Mouse (Mus musculus) telencephalon, adult 2 months (tissue): ENCODE measurements around the gene Tnfsf18.
A peak's percentile ranks its signal among the peaks of the same experiment; 100 is the strongest.

Experiments used
- DNase-seq: peaks from one replicate; pipeline ENCODE4 v3.0.0-alpha.2; 2011; ENCODE audit warnings: low read depth, low spot score

The Tnfsf18 gene

DNA sequence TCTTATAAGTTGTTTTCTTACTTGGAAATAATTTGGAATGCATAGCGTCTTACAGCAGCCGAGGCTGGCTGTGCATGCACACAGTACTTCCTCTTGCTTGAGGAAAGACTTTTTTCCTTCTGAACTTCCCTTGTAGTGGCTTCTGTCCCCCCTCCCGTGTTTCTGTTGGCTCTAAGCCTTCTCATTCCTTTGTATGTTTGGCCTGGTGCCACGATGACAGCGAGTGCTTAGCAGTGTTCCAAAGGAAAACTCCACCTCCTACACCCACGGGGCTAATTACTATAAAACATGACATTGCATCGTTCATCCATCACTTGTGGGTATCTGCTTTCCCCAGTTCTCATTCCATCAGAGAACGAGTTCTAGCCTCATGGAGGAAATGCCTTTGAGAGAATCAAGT is at the start of gene Tnfsf18:
TSS of gene Tnfsf18 (plus strand) at position 313 of the 400 bp plus-strand sequence.
- no peak for DNase-seq

DNA sequence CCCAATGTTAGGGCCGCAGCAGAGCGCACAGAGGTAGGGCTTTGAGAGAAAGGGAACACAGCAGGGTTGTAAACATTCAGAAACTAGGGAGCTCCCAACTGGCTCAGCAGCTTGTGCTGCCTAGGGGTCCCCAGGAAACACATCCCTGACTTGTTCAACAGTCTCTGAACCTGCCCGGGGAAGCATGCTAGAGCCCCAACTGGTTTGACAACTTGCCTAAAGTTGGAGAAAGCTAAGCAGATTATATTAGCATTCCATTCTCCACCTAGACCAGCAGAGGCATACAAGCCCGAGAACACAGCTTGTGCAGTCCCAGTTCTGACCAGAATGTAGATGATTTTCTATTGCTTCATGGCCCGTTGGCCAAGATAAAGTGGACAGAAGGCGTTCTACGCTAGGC is 49.6 kb upstream of the Tnfsf18 start:
- DNase-seq = no peak

DNA sequence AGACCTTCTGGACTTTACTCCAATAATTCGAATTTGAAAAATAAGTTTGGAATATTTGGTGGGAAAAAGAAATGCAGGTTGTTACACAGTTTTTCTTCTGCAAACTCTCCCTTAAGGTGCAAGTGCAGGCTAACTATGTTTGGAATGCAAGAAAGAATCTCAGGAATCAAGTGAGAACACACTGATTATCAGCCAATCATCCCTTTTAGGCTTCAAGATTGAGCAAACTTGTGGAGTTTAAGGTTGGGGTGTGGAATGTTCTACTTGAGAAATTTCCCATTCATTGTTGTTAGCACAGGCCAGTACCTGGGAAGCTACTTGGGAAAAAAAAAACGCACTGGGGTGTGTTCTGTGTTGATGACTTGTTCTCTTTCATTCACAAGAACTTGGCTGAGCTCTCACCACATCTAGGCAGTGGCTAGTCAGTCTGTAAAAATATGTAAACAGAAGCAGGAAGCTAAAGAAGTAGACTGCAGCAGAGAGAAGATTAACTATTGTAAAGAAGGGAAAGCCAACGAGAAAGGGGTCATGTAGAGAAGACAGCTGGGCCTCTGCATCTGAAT is 42.7 kb upstream of the Tnfsf18 start:
- no peak for DNase-seq

DNA sequence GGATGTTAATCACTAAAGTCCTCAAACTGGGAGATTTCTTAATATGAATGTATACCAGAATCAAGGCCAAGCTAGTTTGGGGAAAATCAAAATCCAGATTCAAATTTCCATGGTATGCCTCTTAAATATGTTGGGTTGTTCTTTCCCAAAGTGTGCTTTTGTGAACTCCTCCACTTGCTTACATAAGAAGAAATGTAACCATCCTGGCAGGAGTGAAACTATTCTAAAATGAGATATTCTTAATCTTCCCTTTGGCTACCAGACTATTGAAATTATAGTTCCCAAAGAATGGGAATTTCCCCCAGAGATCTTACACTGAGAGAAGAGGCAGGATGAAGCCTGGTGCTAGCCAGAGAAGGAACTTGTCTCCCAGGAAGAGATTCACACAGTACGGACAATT is 42.2 kb upstream of the Tnfsf18 start:
- DNase-seq = no peak

DNA sequence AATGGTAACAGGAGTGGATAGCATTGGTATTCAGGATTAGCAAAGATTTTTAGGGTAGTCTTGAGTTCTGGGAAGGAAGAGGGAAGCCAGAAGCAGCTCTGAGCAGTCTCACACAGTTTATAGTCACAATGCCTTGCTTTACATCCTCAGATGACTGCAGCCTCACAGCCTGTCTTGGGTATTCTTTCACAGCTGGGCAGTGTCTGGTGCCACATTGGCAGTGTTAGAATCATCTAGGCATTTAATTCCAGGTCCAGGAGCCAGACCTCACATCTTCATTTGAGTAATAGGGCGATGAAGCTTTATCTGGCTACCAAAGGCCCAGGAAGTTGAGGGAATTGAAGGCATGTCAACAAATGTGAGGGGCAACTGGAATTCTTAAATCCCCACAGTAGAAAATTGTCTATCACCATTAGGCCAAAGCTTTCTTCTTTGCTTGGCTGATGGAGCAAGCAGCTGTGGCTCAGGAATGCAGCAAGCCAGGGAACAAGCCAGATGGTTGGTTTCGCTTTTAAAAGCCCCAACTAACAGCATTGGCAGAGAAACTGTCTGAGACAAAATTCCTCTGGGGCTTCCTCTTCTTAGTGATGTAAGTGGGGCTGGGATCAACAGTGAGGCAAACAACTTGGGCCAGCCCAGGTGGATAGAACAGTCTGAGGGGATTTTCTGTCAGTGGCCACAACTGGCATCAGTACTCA is 30.9 kb upstream of the Tnfsf18 start:
- peak; percentile 54 for DNase-seq

DNA sequence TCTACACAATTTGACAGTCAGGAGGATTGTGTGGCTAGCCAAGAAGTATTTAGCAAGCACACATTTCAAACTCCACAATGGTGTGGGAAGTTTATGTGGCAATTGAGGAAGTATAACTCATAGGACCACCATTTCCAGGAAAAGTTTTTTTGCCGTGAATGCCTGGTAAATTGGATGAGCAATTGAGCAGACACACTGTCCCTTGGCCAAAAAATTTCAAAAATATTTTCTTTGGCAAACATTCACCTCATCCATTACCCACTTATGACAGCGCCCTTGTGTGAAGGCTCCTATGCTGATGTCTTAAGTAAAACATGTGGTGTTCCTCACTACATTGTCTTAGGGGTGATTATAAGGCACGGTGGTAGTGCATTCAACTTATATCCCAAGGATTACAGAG is 17.2 kb upstream of the Tnfsf18 start:
- DNase-seq = no peak

DNA sequence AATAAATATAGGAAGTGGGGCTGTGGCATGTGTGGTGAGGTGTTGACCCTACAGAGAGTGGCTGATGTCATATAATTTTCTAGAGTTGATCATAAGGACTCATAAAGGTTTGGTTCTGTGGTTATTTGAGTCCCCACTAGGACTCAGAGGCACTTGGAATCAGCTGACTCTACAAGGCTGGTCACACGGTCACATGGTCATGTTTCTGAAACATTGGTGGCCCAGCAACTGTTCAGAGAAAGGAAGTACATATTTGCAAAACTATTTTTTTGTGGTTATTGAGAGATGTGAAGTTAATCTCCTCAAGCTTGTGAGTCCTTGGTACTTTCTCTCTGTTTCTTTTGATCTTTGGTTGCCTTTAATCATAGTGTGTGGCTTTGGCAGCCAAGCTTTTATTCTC is 14.6 kb upstream of the Tnfsf18 start:
- no peak for DNase-seq

DNA sequence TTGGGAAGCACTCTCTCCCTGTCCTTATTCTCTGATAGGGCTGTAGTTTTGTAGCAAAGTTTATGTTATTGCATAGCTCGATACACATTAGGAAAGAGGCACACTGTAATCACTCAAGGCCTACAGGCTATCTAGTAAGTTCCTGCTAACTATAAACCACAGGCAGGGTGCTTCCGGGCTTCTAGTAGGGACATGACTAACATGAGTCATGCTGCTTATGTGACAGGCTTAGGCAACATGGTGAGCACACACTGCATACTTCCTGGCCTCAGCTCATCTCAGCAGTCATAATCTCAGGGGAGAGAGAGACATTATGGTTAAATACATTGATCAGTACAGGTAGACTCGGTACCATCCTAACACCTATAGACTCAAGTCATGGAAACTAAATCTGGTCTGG is 12.2 kb upstream of the Tnfsf18 start:
- DNase-seq = no peak

DNA sequence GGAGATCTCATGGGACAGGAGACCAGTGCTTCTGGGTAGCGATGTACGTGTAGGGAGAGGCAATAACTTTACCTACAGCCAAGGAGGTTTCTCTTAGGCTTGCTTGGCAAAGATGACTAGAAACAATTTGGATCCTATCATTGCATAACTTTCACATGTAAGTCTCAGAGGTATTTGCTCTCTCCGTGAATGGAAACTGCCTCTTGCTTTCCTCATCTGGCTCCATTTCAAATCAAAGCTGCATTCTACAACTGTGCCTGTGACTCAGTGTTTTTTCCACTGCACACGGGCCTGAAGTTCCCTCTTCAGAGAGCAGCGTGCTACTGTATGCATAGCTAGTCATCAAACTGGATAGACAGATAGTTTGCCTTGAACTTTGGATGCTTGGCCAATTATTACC is 7.4 kb upstream of the Tnfsf18 start:
- no peak for DNase-seq

DNA sequence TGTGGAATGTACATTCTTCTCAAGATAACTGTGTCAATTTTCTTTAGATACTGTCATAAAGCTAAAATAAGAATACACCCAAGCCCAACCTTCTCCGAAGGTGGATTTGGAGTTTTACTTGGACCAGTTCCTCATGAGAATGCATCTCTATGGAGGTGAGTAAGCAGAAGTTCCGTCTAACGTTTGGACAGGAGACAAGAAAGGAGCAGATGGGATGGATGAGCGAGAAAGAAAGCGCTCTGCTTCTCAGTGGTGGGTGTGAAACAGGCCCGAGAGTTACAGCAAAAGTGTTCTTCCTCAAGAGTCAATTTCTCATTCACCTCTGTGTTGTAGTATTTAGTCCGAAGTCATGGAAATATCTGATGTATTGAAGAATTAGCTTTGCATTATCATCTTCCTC is 2.7 kb upstream of the Tnfsf18 start:
- peak; percentile 80 for DNase-seq

DNA sequence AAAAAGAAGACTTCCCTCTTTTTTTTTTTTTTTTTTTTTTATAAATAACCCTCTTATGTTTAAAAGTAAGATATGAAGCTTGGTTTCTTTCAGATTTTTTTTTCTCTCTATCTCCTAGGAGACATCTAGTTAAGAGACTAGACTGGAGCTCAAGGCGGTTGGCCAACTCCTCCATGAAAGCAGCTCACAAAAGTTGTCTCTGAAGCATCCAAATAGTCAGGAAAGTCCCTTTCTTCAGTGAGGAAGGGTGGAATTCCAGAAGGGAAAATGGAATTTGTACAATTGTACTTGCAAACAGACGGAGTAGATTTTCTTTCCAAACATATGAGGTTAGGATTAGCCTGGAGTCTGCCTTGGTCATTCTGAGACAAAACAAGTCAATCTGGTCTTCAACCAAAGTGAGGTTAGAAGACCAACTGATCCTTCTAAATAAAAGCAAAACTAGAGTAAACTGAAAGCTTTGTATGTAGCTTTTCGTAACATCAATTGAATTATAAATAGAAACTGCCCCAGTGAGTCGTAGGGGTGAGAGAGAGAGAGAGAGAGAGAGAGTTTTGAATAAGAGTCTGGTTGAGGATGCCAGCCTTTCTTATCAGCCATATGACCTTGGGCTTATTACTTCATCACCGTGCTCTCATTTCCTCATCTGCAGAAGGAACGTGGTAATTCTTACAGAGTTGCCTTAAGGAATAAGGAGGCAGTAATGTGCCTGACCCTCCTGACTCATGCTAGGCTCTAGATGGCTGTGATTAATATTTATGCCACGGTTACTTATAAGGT is 2.6 kb downstream of the Tnfsf18 start:
- DNase-seq = no peak

DNA sequence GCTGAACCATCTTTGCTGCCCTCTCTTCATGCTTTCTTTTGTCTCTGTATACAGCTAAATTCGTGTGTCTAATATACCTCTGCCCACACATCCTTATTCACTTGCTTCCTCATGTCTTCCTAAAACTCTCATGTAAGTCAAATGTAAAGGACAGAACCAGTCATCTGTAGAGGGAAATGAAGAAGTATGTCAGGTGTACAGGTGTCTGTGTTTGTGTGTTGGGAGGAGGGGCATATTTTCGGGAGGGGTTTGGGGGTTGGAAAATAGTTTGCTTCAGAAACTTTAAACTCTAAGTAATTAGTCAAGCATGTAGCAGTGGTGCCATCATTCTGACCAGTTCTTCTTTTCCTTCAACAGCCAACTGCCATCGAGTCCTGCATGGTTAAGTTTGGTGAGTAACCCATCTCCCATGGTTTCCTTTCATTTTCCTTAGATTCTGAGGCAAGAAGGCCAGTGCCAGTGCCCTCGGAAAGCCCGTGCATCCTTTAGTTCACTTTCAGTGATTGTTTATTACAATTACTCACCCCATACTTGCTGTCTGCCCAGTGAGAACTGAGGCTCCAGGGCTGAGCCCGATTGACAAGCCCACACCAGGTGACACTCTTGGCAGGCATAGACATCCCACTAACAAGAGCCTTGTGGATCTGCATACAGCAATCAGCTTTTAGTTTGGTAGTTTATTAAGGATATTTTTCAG is 5.8 kb downstream of the Tnfsf18 start:
- DNase-seq = no peak

DNA sequence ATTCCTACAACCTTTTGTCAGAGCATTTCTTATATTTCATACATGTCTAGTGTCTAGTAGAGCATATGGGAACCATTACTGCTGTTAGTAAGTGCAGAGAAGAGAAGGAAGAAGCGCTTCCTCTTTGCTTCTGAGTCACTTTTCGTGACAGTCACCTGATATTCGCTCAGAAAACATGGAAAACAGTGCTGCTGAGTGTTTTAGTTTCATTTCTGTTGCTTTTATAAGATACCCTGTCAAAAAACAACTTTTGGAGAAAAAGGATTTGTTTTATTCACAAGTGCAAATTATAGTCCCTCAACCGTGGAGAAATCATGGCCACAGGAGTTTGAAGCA is 6.3 kb downstream of the Tnfsf18 start:
- DNase-seq = no peak

DNA sequence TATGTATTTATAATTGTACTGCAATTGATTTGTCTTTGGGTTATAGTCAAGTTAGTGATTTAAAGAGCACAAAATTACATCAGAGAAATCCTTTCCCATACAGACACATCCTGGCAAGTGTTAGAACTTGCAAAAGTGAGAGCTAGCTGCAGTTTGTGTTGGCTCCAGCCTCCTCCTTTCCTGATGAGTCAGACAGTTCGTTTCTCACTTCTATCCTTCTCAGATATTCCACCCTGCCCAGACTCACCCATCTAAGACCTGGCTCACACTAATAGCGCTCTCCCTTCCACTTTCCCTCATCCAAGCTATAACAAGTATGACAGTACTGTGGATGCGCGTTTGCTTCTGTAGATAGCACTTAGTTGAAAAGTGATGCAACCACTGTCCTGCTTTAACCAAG is 11.9 kb downstream of the Tnfsf18 start:
- DNase-seq = peak; percentile 63

DNA sequence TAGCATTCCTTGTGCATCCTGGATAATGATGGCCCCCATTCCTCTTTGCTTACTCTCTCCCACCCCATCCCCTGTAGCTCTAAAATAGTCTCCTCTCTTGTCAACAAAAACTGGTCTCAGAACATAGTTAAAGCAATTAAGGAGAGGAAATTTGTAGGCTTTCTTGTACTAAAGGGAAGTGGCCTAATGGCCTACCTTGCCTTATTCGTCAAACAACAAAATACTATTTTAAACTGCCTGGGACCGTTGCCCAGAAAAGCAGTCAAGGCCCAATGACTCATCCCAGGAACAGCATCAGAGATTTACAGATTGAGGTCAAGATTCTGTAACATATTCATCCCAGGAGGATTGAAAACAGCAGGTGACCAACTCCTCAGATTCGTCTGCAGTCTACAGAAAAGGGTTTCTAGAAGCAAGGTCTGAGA is 13.2 kb downstream of the Tnfsf18 start:
- DNase-seq = no peak

DNA sequence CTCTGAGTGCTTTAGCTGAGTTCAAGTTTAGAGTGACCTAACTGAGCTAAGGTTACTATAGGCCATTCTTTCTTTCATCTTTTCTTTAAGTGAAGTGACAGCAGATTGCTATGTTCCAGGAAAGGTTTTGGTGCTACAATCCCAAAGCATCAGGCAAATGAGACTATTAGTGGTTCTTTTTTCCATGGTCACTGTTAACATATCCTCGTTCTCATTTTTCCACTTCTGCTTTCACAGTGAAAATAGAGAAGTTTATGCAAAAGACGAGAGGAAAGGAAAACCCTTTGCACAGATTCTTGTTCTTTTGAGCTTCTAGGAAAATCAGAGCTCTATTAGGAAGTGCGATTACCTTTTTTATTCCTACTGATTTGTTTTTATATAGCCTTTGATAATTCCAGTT is 22.9 kb downstream of the Tnfsf18 start:
- DNase-seq = no peak

DNA sequence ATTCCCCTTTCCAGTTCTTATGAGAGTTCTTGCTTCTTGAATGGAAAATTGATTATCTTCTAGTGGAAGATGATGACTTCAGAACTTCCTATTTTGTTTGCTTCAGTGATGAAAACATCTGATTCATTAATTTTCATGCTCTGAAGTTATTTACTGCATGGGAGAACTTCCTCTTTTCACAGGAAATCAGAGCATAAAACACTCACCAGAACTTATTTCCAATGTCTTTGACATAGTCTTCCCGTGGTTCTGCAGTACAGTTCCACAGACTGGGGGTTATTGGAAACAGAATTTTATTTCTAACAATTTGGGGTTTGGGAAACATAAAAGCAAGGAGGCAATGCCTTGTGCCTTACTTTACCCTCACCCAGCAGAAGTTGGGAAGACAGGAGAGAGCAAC is 25.8 kb downstream of the Tnfsf18 start:
- DNase-seq = no peak

DNA sequence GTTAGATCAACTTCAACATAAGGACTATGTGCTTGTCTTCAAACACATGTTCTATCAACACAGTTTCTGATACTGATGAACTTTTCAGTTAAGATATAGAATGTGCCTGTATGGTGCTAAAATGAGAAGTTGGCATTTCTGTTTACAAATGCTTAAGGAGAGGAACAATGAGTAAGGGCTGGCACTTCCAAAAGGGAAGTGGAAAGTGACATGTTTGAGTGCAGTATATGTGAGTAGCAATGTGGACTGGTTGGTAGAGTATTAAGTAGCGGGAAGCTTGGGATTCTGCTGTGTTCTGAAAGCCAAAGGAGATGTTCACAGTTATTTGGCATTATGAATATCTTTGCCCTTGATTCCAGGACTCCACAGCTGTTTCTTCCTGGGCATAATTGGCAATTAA is 33.7 kb downstream of the Tnfsf18 start:
- DNase-seq = no peak

DNA sequence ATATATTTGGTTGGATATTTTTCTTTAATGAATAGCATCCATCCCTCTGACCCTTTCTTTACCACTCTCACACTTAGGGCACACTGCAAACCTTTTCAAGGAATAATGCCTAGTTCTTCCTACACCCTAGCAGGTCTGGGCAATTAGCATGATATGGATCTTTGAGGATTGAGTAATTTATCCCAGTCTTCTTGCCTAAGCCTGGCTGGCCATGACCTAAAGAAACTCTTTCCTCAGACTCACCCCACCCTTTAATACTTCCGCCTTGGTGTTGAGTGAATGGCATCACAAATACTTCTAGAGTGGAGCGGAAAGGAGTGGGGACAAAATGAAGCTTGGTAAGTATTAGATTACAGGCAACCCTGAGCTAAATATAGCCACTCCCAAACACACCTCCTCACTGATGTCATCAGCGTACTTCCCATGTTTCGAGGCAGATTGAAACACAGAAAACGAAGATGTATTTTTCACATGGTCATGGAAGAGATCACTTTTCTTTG is 56.2 kb downstream of the Tnfsf18 start:
- no peak for DNase-seq

DNA sequence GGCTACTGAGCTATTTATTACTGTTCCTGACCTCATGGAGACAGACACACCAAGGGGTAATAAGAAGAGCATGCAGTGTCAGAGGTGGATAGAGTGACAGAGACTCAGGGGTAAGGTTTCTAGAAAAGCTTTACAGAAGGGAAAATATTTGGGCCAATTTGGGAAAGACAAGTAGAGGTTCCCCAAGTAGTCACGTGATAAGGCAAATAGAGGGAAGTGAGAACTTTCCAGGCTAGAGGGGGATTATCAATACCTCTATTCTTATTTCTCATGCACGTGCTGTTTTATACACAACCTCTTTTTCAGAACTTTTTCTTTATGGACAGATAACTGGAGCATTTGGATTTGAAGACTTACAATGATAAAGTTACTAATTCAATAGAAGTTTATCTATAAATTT is 57.6 kb downstream of the Tnfsf18 start:
- no peak for DNase-seq
